Mouse (Mus musculus) kidney, adult 2 months (tissue): ENCODE data around the gene Calml4. TPM values are rescaled to one million over a fixed set of nuclear protein-coding genes. Genes with fewer than 3 reads are reported as not detected.
A peak's percentile ranks its signal among the peaks of the same experiment; 100 is the strongest.
"Not testable (repeated sequence)": the region's sequence is repeated elsewhere in the genome, so short reads cannot be mapped to it uniquely, and the experiment has no call there.

ENCODE experiments used
- DNase-seq: peaks from one replicate; pipeline ENCODE4 v3.0.0; 2021
- H3K27ac ChIP-seq: fragments of 200-500 bp; 2 replicates; pipeline ENCODE4 v1.5.1; 2012; ENCODE audit warnings: low read depth, low read length, control low read depth, inconsistent platforms; ENCODE audit not compliant: insufficient read depth
- H3K27me3 ChIP-seq: fragments of 200-500 bp; replicated peaks from 2 replicates; pipeline ENCODE4 v1.6.1; 2012; ENCODE audit warnings: mild to moderate bottlenecking, moderate library complexity, low read length, inconsistent platforms; ENCODE audit not compliant: control insufficient read depth, insufficient read depth
- H3K36me3 ChIP-seq: fragments of 200-500 bp; 2 replicates; pipeline ENCODE4 v1.6.1; 2012; ENCODE audit warnings: mild to moderate bottlenecking, moderate library complexity, low read length, inconsistent platforms; ENCODE audit not compliant: control insufficient read depth, insufficient read depth
- H3K4me1 ChIP-seq: fragments of 200-500 bp; 2 replicates; pipeline ENCODE4 v1.6.1; 2011; ENCODE audit warnings: low read length; ENCODE audit not compliant: control insufficient read depth, insufficient read depth
- H3K4me3 ChIP-seq: fragments of 200-500 bp; 2 replicates; pipeline ENCODE4 v1.5.1; 2011; ENCODE audit warnings: mild to moderate bottlenecking, low read depth, low read length, control low read depth; ENCODE audit not compliant: insufficient read depth
- CTCF ChIP-seq: fragments of 200-500 bp; conservative IDR thresholded peaks from 2 replicates; pipeline ENCODE4 v1.5.1; 2011; ENCODE audit warnings: low read depth, mild to moderate bottlenecking, control low read depth, low read length, moderate library complexity, mixed read lengths; ENCODE audit not compliant: insufficient read depth, insufficient read length
- POLR2A ChIP-seq: fragments of 200-500 bp; IDR thresholded peaks from one replicate; pipeline ENCODE4 v1.6.1; 2011; ENCODE audit warnings: low read depth, low read length, control low read depth
- WGBS: fragments of 180-500 bp; shearing (Covaris S2); methylation state at CpG from one replicate; pipeline ENCODE4 v1.1.7; 2018; 5-methylcytosine and 5-hydroxymethylcytosine counted together
- polyA plus RNA-seq: library from polyadenylated mRNA; depleted of rRNA; stranded (reverse); fragments of >200 nt; gene quantifications from 2 replicates; pipeline ENCODE4 v1.2.3, GENCODE M21; 2012

Gene Calml4
- polyA plus RNA-seq, 1 experiment = 296 TPM

DNA sequence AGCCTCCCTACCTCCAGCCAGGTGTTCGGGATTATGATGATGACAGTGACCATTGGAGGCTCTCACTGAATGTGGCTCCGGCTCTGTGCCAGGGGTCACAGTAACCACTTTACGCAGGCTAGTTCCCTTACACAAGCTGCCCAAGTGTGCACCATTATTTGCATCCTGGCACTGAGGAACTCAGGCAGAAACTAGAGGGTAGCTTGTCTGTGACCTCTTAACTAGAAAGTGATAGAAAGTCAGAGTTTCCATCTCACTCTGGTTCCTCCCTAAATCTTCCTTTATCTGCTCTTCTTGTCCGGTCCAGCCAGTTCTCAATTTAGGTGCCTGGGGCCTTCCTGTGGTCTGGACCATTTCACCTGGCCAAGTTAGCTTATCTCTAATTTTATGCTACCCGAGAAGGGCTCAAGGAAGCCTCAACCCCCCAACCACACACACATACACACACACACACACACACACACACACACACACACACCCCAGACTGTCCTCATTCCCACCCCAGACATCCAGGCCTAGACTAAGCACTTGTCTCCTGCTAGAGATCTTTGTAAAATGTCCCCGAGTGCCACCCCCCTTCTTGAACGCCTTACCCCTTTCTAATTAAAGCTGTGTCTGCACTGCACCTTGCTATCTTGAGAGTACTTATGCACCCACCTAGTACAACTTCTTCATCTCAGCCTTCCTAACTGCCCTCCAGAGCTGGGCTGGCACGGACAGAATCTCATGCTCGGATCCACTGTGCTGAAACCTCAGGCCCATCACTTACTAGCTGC is 41.4 kb upstream of the Calml4 start:
- Histone ChIP-seq H3K4me1 (peaks cover 6% of the 10 kb centered on the region; the same call in 1 of the 2 replicates), H3K36me3 (no peaks in the 10 kb centered on the region), H3K4me3 (no peak overlapping the region), H3K27me3 (no peaks in the 10 kb centered on the region), H3K27ac (no peak overlapping the region)
- WGBS = 88% methylated on average over 9 of the region's 9 CpGs
- TF ChIP-seq CTCF (no peak), POLR2A (no peak)
- DNase-seq = no peak

DNA sequence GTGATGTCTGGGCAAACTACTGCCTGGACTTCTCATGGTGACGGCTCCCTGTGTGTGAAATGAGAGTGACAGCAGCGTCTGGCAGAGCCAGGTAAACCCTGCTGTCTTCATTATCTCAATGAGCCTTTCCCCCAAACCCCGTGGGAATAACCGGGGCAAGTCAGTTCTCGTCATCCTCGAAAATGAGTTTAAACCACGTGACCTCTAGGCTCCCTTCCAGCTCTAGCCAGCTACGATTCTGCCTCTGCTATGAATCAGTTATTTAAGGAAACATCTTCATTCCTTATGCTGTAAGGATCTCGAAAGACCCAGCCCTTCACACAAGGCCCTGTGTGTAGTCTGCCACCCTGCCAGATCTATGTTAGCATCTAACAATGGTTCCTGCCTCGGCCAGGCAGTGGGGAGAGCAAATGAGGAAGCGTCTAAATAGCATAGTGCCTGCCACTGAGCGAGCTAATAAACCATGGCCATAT is 40.7 kb upstream of the Calml4 start:
- H3K36me3 ChIP-seq = no peaks in the 10 kb centered on the region
- H3K27ac ChIP-seq = no peak overlapping the region
- WGBS = 71% methylated on average over 12 of the region's 12 CpGs
- H3K4me1 ChIP-seq = peaks cover 5% of the 10 kb centered on the region; the same call in 1 of the 2 replicates
- TF ChIP-seq POLR2A (no peak), CTCF (no peak)
- H3K4me3 ChIP-seq = no peak overlapping the region
- no peaks in the 10 kb centered on the region for H3K27me3 ChIP-seq
- peak; percentile 17 for DNase-seq

DNA sequence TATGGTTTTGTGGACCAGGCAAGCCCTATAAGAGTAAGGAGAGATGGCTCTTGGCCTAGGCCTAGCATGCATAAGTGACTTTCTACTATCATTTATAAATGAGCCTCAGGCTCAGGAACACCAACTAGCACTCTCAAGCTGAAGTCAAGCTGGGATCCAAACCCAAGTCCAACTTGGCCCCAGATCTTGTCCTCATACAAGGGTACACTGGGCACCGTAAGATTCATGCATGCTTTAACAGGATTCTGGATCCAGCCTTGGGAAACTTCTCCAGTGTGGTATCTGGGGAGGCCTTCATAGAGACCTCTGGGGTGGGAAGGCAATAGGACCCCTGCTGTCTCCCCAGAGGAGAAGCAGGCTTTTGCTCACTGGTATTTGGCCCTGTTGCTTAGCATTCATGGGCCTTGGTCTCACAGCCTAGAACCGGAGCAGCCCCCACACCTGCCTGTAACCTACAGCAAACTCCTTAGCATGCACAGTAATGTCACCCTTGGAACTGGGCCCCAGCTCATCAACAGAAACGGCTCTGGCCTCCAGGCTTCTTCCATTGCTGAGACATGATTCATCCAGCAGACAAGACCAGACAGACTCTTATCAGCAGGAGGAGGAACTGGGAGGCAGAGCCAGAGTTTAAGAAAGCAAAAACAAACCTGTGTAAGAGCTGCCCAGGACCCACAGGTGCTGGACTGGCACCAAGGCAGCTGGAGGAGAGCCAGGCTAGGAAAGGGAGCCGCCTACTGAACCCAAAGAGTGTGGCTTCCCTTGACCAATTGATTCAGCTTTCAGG is 39.9 kb upstream of the Calml4 start:
- Histone ChIP-seq H3K36me3 (no peaks in the 10 kb centered on the region), H3K4me3 (no peak overlapping the region), H3K27ac (no peak overlapping the region), H3K4me1 (no peaks in the 10 kb centered on the region), H3K27me3 (no peaks in the 10 kb centered on the region)
- DNase-seq = peak; percentile 27
- 59% methylated on average over 4 of the region's 4 CpGs for WGBS
- no peak for TF ChIP-seq POLR2A
- TF ChIP-seq CTCF = no peak

DNA sequence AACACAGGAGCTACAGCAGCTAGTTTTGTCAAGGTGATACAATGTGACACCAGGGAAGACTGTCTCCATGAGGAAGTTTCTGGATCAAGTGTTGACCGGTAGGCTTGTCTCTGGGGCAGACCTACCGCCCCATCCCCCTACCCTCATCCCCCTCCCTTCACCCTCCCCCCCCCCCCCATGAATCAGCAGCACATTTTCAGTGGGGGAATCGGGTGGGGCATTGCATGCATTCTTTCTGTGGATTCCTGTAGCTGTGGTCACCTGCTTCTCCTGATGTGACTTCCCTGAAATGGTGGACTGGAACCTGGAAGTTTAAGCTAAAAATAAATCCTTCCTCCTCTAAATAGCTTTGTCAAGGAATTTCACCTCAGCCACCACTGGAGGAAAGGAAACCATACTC is 38.4 kb upstream of the Calml4 start:
- no peaks in the 10 kb centered on the region for H3K27me3 ChIP-seq
- H3K4me3 ChIP-seq = no peak overlapping the region
- no peaks in the 10 kb centered on the region for H3K4me1 ChIP-seq
- TF ChIP-seq CTCF (no peak), POLR2A (no peak)
- no peak overlapping the region for H3K27ac ChIP-seq
- WGBS = 66% methylated on average over 3 of the region's 3 CpGs
- no peak for DNase-seq
- no peaks in the 10 kb centered on the region for H3K36me3 ChIP-seq

DNA sequence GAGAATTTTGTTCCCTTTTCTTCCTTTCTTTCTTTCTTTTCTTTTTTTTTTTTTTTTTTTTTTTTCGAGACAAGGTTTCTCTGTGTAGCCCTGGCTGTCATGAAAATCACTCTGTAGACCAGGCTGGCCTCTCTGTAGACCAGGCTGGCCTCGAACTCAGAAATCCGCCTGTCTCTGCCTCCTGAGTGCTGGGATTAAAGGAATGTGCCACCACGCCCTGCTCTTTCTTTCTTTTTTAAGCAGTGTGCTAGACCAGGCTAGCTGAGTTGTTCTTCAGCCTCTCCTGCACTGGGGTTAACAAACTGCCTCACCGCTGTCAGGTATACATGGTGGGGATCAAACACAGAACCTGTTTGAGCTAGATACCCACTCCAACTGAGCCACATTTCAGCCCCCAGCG is 38.0 kb upstream of the Calml4 start:
- H3K36me3 ChIP-seq, DNase-seq, H3K4me3 ChIP-seq, H3K27me3 ChIP-seq, H3K27ac ChIP-seq, H3K4me1 ChIP-seq: not testable (repeated sequence)
- WGBS = 89% methylated on average over 6 of the region's 6 CpGs

DNA sequence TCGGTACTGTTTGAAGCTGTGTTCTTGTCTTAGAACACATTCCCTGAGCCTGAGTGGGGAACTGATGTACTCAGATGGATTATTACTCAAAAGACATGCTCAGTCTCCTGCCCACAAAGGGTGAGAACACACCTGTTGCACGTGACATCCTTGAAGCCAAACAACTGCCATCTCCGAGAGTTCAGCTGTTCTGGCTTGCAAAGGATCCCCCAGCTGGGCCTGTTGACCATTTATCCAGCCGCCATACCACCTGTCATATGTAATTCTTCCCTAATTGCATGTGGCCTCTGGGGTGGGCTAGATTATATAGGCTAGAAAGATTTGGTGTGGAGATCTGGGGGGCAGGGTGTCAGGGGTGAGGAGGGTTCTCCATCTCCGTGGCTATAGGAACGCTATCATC is 37.1 kb upstream of the Calml4 start:
- Histone ChIP-seq H3K36me3 (no peaks in the 10 kb centered on the region), H3K27ac (no peak overlapping the region), H3K27me3 (no peaks in the 10 kb centered on the region), H3K4me3 (no peak overlapping the region), H3K4me1 (no peaks in the 10 kb centered on the region)
- WGBS = 85% methylated on average over 6 of the region's 6 CpGs
- no peak for DNase-seq
- TF ChIP-seq POLR2A = no peak
- TF ChIP-seq CTCF = no peak

DNA sequence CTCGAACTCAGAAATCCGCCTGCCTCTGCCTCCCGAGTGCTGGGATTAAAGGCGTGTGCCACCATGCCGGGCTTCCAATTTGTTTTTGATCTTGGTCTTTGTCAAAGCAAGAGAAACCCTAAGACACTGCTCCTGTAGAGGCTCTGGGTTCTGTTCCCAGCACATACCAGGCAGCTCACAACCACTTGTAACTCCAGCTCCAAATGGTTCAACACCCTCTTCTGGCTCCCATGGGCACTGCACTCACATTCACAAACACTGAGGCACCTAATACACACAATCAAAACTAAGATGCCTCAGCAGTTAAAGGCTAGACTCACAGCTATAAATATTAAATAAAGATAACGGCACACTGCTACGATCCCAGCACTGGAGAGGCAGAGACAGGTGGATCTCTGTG is 36.1 kb upstream of the Calml4 start:
- DNase-seq = no peak
- H3K4me3 ChIP-seq = no peak overlapping the region
- no peaks in the 10 kb centered on the region for H3K36me3 ChIP-seq
- no peaks in the 10 kb centered on the region for H3K27me3 ChIP-seq
- H3K4me1 ChIP-seq = no peaks in the 10 kb centered on the region
- no peak for TF ChIP-seq POLR2A
- TF ChIP-seq CTCF = no peak
- H3K27ac ChIP-seq = no peak overlapping the region
- WGBS = 97% methylated on average over 7 of the region's 7 CpGs
